Mouse (Mus musculus): Measurements from ENCODE around the gene Dolk. TPM values are rescaled to one million over a fixed set of nuclear protein-coding genes. Genes with fewer than 3 reads are reported as not detected.

Gene Dolk
- polyA plus RNA-seq, 1 experiment: 21.8 TPM

GRCm38 (mm10) chr2:30244595-30245178 is 41.4 kb downstream of the Dolk start:
- WGBS: 72% methylated on average over 7 of the region's 7 CpGs
- Histone ChIP-seq H3K27me3 (ENCODE audit: control insufficient read depth, insufficient read depth, low read length) (no peaks in the 10 kb centered on the region), H3K4me3 (replicated peaks; ENCODE audit: insufficient read depth, low read depth, low read length) (no peak overlapping the region), H3K27ac (ENCODE audit: insufficient read depth, low read length) (0 out of 2 replicates have a peak overlapping the region, but pooled peaks have one; percentile 34), H3K4me1 (ENCODE audit: control insufficient read depth, insufficient read depth, low read length) (peaks cover 42% of the 10 kb centered on the region)
- no peak for DNase-seq
- TF ChIP-seq POLR2A (IDR thresholded peaks at IDR 0.05; ENCODE audit: borderline replicate concordance, insufficient read depth, low read length) (no peak), CTCF (IDR thresholded peaks at IDR 0.05; ENCODE audit: borderline replicate concordance, insufficient read depth, low read depth, low read length) (no peak)

- H3K4me3 ChIP-seq (replicated peaks; ENCODE audit: insufficient read depth, low read depth, low read length): no peak overlapping the region
- no peak for TF ChIP-seq POLR2A (IDR thresholded peaks at IDR 0.05; ENCODE audit: borderline replicate concordance, insufficient read depth, low read length)
- H3K27me3 ChIP-seq (ENCODE audit: control insufficient read depth, insufficient read depth, low read length): no peaks in the 10 kb centered on the region
- no peak for DNase-seq
- no peak overlapping the region for H3K27ac ChIP-seq (ENCODE audit: insufficient read depth, low read length)
- WGBS: 82% methylated on average over 4 of the region's 4 CpGs
- H3K4me1 ChIP-seq (ENCODE audit: control insufficient read depth, insufficient read depth, low read length): peaks cover 55% of the 10 kb centered on the region
Measured at GRCm38 (mm10) chr2:30243391-30243790, 42.7 kb downstream of the Dolk start.

- Histone ChIP-seq H3K4me1 (ENCODE audit: control insufficient read depth, insufficient read depth, low read length) (peaks cover 54% of the 10 kb centered on the region), H3K27ac (ENCODE audit: insufficient read depth, low read length) (peak overlapping the region; percentile 60), H3K27me3 (ENCODE audit: control insufficient read depth, insufficient read depth, low read length) (no peaks in the 10 kb centered on the region), H3K4me3 (replicated peaks; ENCODE audit: insufficient read depth, low read depth, low read length) (no peak overlapping the region)
- WGBS: 1% methylated on average over 4 of the region's 4 CpGs
- peak; percentile 78 to 90 for DNase-seq
- TF ChIP-seq CTCF (IDR thresholded peaks at IDR 0.05; ENCODE audit: borderline replicate concordance, insufficient read depth, low read depth, low read length) (no peak), POLR2A (IDR thresholded peaks at IDR 0.05; ENCODE audit: borderline replicate concordance, insufficient read depth, low read length) (no peak)
Measured at GRCm38 (mm10) chr2:30242509-30242908, 43.6 kb downstream of the Dolk start.

- H3K4me1 ChIP-seq (ENCODE audit: control insufficient read depth, insufficient read depth, low read length): peaks cover 50% of the 10 kb centered on the region
- 87% methylated on average over 2 of the region's 2 CpGs for WGBS
- no peak for DNase-seq
- TF ChIP-seq CTCF (IDR thresholded peaks at IDR 0.05; ENCODE audit: borderline replicate concordance, insufficient read depth, low read depth, low read length) (no peak), POLR2A (IDR thresholded peaks at IDR 0.05; ENCODE audit: borderline replicate concordance, insufficient read depth, low read length) (no peak)
- H3K27me3 ChIP-seq (ENCODE audit: control insufficient read depth, insufficient read depth, low read length): no peaks in the 10 kb centered on the region
- peak within 1 kb of the TSS; percentile 55; the same call in 1 of the 2 replicates for H3K27ac ChIP-seq (ENCODE audit: insufficient read depth, low read length)
- peak within 1 kb of the TSS; percentile 32 for H3K4me3 ChIP-seq (replicated peaks; ENCODE audit: insufficient read depth, low read depth, low read length)
Measured at GRCm38 (mm10) chr2:30240267-30240666, 45.9 kb downstream of the Dolk start, which contains the start of gene Gm28035. Gm28035 (plus strand) TSS chr2:30240567.

- WGBS: 34% methylated on average over 4 of the region's 4 CpGs
- no peak for TF ChIP-seq CTCF (IDR thresholded peaks at IDR 0.05; ENCODE audit: borderline replicate concordance, insufficient read depth, low read depth, low read length)
- TF ChIP-seq POLR2A (IDR thresholded peaks at IDR 0.05; ENCODE audit: borderline replicate concordance, insufficient read depth, low read length): no peak
Measured at GRCm38 (mm10) chr2:30239777-30240176, 46.4 kb downstream of the Dolk start.

GRCm38 (mm10) chr2:30238906-30239465 is 47.1 kb downstream of the Dolk start:
- TF ChIP-seq POLR2A (IDR thresholded peaks at IDR 0.05; ENCODE audit: borderline replicate concordance, insufficient read depth, low read length) (no peak), CTCF (IDR thresholded peaks at IDR 0.05; ENCODE audit: borderline replicate concordance, insufficient read depth, low read depth, low read length) (no peak)
- peak overlapping the region; percentile 76; the same call in 1 of the 2 replicates for H3K27ac ChIP-seq (ENCODE audit: insufficient read depth, low read length)
- 51% methylated on average over 3 of the region's 3 CpGs for WGBS

More at GRCm38 (mm10) chr2:30239777-30240176, 46.4 kb downstream of the Dolk start:
- Histone ChIP-seq H3K4me3 (replicated peaks; ENCODE audit: insufficient read depth, low read depth, low read length) (peak overlapping the region; percentile 32), H3K27me3 (ENCODE audit: control insufficient read depth, insufficient read depth, low read length) (no peaks in the 10 kb centered on the region), H3K27ac (ENCODE audit: insufficient read depth, low read length) (peak overlapping the region; percentile 55; the same call in 1 of the 2 replicates), H3K4me1 (ENCODE audit: control insufficient read depth, insufficient read depth, low read length) (peaks cover 47% of the 10 kb centered on the region)
- peak in 1 of 2 experiments; percentile 21 for DNase-seq

GRCm38 (mm10) chr2:30237881-30238280 is 48.3 kb downstream of the Dolk start:
- no peak for TF ChIP-seq POLR2A (IDR thresholded peaks at IDR 0.05; ENCODE audit: borderline replicate concordance, insufficient read depth, low read length)
- TF ChIP-seq CTCF (IDR thresholded peaks at IDR 0.05; ENCODE audit: borderline replicate concordance, insufficient read depth, low read depth, low read length): no peak
- H3K4me3 ChIP-seq (replicated peaks; ENCODE audit: insufficient read depth, low read depth, low read length): peak overlapping the region; percentile 74
- DNase-seq: no peak
- H3K4me1 ChIP-seq (ENCODE audit: control insufficient read depth, insufficient read depth, low read length): peaks cover 33% of the 10 kb centered on the region
- no peaks in the 10 kb centered on the region for H3K27me3 ChIP-seq (ENCODE audit: control insufficient read depth, insufficient read depth, low read length)
- H3K27ac ChIP-seq (ENCODE audit: insufficient read depth, low read length): peak overlapping the region; percentile 72
- WGBS: under 1% methylated on average over 41 of the region's 42 CpGs

More at GRCm38 (mm10) chr2:30238906-30239465, 47.1 kb downstream of the Dolk start:
- Histone ChIP-seq H3K4me3 (replicated peaks; ENCODE audit: insufficient read depth, low read depth, low read length) (peak overlapping the region; percentile 74), H3K4me1 (ENCODE audit: control insufficient read depth, insufficient read depth, low read length) (peaks cover 41% of the 10 kb centered on the region), H3K27me3 (ENCODE audit: control insufficient read depth, insufficient read depth, low read length) (no peaks in the 10 kb centered on the region)
- no peak for DNase-seq
